Mouse (Mus musculus): Measurements from ENCODE around the gene Lypd6b.

The Lypd6b gene

GRCm38 (mm10) chr2:49942100-49942499 lies 154.6 kb downstream of the Lypd6b start:
- DNase-seq (ENCODE audit: low spot score in 2 of 2) = no peak

GRCm38 (mm10) chr2:49951681-49952080 lies 164.2 kb downstream of the Lypd6b start:
- DNase-seq (ENCODE audit: low spot score in 2 of 2) = no peak

GRCm38 (mm10) chr2:49952632-49953293 lies 165.3 kb downstream of the Lypd6b start:
- no peak for DNase-seq (ENCODE audit: low spot score in 2 of 2)

- DNase-seq (ENCODE audit: low spot score in 2 of 2) = no peak
Measured at GRCm38 (mm10) chr2:49957449-49957848, 170.0 kb downstream of the Lypd6b start.

GRCm38 (mm10) chr2:49961991-49962390 lies 174.5 kb downstream of the Lypd6b start:
- DNase-seq (ENCODE audit: low spot score in 2 of 2) = no peak

- DNase-seq (ENCODE audit: low spot score in 2 of 2) = no peak
Measured at GRCm38 (mm10) chr2:49964899-49965298, 177.4 kb downstream of the Lypd6b start.

GRCm38 (mm10) chr2:49967748-49968147 lies 180.3 kb downstream of the Lypd6b start:
- no peak for DNase-seq (ENCODE audit: low spot score in 2 of 2)

GRCm38 (mm10) chr2:49970990-49971389 lies 183.5 kb downstream of the Lypd6b start:
- no peak for DNase-seq (ENCODE audit: low spot score in 2 of 2)

- DNase-seq (ENCODE audit: low spot score in 2 of 2) = no peak
Measured at GRCm38 (mm10) chr2:49978606-49979005, 191.1 kb downstream of the Lypd6b start.

GRCm38 (mm10) chr2:49979991-49980390 lies 192.5 kb downstream of the Lypd6b start:
- no peak for DNase-seq (ENCODE audit: low spot score in 2 of 2)

GRCm38 (mm10) chr2:49983021-49983420 lies 195.5 kb downstream of the Lypd6b start:
- no peak for DNase-seq (ENCODE audit: low spot score in 2 of 2)

- DNase-seq (ENCODE audit: low spot score in 2 of 2) = no peak
Measured at GRCm38 (mm10) chr2:49984780-49985179, 197.3 kb downstream of the Lypd6b start.

GRCm38 (mm10) chr2:49995841-49996240 lies 208.4 kb downstream of the Lypd6b start:
- no peak for DNase-seq (ENCODE audit: low spot score in 2 of 2)

GRCm38 (mm10) chr2:49997216-49997615 lies 209.7 kb downstream of the Lypd6b start:
- DNase-seq (ENCODE audit: low spot score in 2 of 2) = no peak
